Mouse (Mus musculus) R1 (cell line): ENCODE measurements around the gene Olfr1335.
"Not testable (repeated sequence)": the region's sequence is repeated elsewhere in the genome, so short reads cannot be mapped to it uniquely, and the experiment has no call there.

Experiments
- DNase-seq: peaks from one replicate; pipeline ENCODE4 v3.0.0-alpha.2; 2018; ENCODE audit warnings: low read depth, low spot score

The Olfr1335 gene

GRCm38 (mm10) chr4:118809844-118810243 is at the start of gene Olfr1335:
Gene Olfr1335, minus strand, starts transcription at chr4:118809944.
- DNase-seq: no peak

GRCm38 (mm10) chr4:118836179-118836578 is 26.4 kb upstream of the Olfr1335 start, which contains the start of gene Olfr1333:
Gene Olfr1333, minus strand, starts transcription at chr4:118836279.
- no peak for DNase-seq

- no peak for DNase-seq
Measured at GRCm38 (mm10) chr4:118818921-118819320, 9.2 kb upstream of the Olfr1335 start.

DNA sequence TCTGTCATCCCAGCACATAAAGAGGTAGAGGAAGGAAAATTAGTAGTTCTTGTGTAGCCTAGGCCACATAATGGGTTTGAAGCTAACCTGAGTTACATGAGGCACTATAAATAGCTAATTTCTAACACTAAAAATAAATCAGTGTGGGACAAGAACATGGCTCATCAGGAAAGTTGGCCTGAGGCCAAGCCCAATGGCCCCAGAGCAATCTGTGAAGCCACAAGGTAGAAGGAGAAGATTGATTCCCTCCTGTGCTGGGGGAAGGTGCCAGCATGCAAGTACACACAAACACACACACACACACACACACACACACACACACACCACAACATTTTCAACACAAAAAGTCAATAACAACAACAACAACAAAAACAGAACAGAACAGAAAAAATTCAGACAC is 16.9 kb downstream of the Olfr1335 start:
- DNase-seq: not testable (repeated sequence)

DNA sequence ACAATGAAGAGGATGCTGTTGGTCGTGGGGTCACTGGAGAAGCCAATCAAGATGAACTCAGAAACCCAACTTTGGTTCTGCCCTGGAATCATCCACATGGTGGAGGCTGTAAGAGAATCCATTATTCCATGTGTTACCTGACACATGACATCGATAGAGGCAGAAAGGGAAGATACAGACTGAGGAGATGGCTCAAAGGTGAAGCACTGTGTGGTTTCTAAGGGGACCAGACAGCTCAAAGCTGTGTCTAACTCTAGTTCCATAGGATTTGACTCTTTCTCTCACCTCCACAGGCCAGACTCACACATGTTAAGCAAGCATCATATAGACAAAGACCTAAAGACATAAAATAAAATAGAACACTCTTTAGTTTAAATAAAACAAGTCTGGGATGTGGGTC is 27.3 kb downstream of the Olfr1335 start, which contains the start of gene Olfr1337:
Gene Olfr1337, minus strand, starts transcription at position 101 of the 400 bp plus-strand sequence.
- DNase-seq: no peak
